Mouse (Mus musculus) lung, adult 2 months (tissue): Measurements from ENCODE around the gene Scn1b.

ENCODE experiments used
- CTCF ChIP-seq: fragments of 200-500 bp; IDR thresholded peaks from 2 replicates; pipeline ENCODE4 v1.5.1; 2011; ENCODE audit warnings: mild to moderate bottlenecking, low read length, control low read depth; ENCODE audit not compliant: insufficient read depth
- POLR2A ChIP-seq: fragments of 200-500 bp; IDR thresholded peaks from 2 replicates; pipeline ENCODE4 v1.6.1; 2011; ENCODE audit warnings: low read depth, mild to moderate bottlenecking, control low read depth, low read length, borderline replicate concordance; ENCODE audit errors: extremely low read depth

- TF ChIP-seq CTCF: no peak
- no peak for TF ChIP-seq POLR2A
These were observed 43.7 kb upstream of the Scn1b start for GRCm38 (mm10) chr7:31170520-31170919.
